13 mouse cellular contexts compared by ENCODE assay signal in the genomic region with DNA sequence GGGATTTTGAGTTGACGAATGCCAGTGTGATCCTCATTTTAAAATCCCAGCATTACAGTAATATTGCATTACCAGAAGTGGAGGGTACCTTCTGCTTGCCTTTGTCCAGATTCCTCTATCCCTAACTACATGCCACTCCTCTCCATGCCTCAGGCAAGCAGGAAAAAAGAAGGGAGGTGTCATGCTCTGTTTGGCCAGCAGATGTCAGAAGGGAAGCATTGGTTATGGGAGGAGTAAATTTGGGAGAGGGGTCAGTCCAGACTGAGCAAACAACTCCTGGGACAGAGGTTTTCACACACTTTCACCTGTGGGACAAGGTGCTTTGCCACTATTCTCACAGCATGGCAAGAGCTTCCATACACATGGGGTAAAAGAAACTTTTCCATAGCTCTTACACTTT. TPM values are rescaled to one million over a fixed set of nuclear protein-coding genes. Genes with fewer than 3 reads are reported as not detected.
DNase-seq lines count a peak whose midpoint lies in the region; ATAC-seq and TF ChIP-seq lines count a peak whose summit lies in the region.
"Not testable (repeated sequence)": the region's sequence is repeated elsewhere in the genome, so short reads cannot be mapped to it uniquely, and the experiment has no call there.
"Had no signal": no experiment of that assay in that cellular context is flagged by ENCODE, and none has a peak within 500 bp of the region (broad histone marks: within the 10 kb centered on the region; RNA-seq: fewer than 3 reads in every experiment).

No protein-coding gene starts in this region.

- peak in 1 of 2 experiments; percentile 52; a peak in 3 of 4 replicates for TF ChIP-seq CTCF in CH12.LX (conservative IDR thresholded peaks at IDR 0.05 in 1 of 2, IDR thresholded peaks at IDR 0.05 in 1 of 2; ENCODE audit: low read depth in 2 of 2, low read length in 2 of 2)
- peak; percentile 43 for TF ChIP-seq CTCF in heart, adult 2 months (IDR thresholded peaks at IDR 0.05)

- dilution Hi-C loops in CH12.LX (cut with MboI; ENCODE audit: extremely low pct_ligation_motif_present, extremely low pct_unique_long_range_greater_than_20kb, low sequenced_read_pairs) = not testable (repeated sequence)

- not testable (repeated sequence) for DNase-seq in CH12.LX (ENCODE audit: extremely low read depth); heart, adult 2 months
- peak; percentile 34 to 65 for DNase-seq in adrenal gland, adult (ENCODE audit: inconsistent age in 2 of 2, low spot score in 1 of 2)
- DNase-seq in embryo, embryonic 10.5 days (ENCODE audit: low spot score) = peak; percentile 53
- DNase-seq in kidney, adult 9 months = peak; percentile 7
- peak; percentile 5 for DNase-seq in liver
- DNase-seq in retina, embryonic 14.5 days (ENCODE audit: low spot score) = peak; percentile 50

- not testable (repeated sequence) for H3K27me3 ChIP-seq in CH12.LX (replicated peaks); heart, adult 2 months (ENCODE audit: control insufficient read depth, insufficient read depth, low read length)

- not testable (repeated sequence) for TF ChIP-seq POLR2A in CH12.LX (IDR thresholded peaks at IDR 0.05; ENCODE audit: low read depth, low read length); heart, adult 2 months (IDR thresholded peaks at IDR 0.05; ENCODE audit: insufficient read depth, low read depth, low read length)

- not testable (repeated sequence) for TF ChIP-seq EP300 in CH12.LX (IDR thresholded peaks at IDR 0.05; ENCODE audit: low read length); heart, adult 2 months (IDR thresholded peaks at IDR 0.05; ENCODE audit: insufficient read depth, low read depth, low read length)

- H3K9me3 ChIP-seq in CH12.LX (replicated peaks; ENCODE audit: low read length) = not testable (repeated sequence)

- 27% methylated on average over 1 of the region's 1 CpGs for WGBS in heart, adult 2 months

- peak; percentile 39; the same call in 1 of the 2 replicates for ATAC-seq in megakaryocyte progenitor cell, adult 5-6 weeks (replicated peaks; ENCODE audit: poor library complexity)

- peak; percentile 17 for TF ChIP-seq RAD21 in CH12.LX (IDR thresholded peaks at IDR 0.05; ENCODE audit: low read depth, low read length)

- not testable (repeated sequence) for H3K9ac ChIP-seq in CH12.LX (ENCODE audit: insufficient read depth, low read depth); heart, adult 2 months (ENCODE audit: low read depth, low read length)

- not testable (repeated sequence) for H3K27ac ChIP-seq in CH12.LX (ENCODE audit: insufficient read depth, low read depth); heart, adult 2 months

- intact Hi-C loops in heart, adult 2 months (cut with DNase I) = not testable (repeated sequence)

- not testable (repeated sequence) for H3K79me2 ChIP-seq in CH12.LX (replicated peaks; ENCODE audit: control insufficient read depth, extremely low read depth, insufficient read depth, poor library complexity, severe bottlenecking); heart, adult 2 months (replicated peaks; ENCODE audit: control insufficient read depth, insufficient read depth, low read length)

- H3K4me3 ChIP-seq in CH12.LX (replicated peaks in 1 of 3; ENCODE audit: low read depth in 2 of 3, low read length in 2 of 3, poor library complexity in 1 of 3); heart, adult 2 months: not testable (repeated sequence)

- H3K36me3 ChIP-seq in CH12.LX (replicated peaks in 1 of 2; ENCODE audit: control insufficient read depth in 1 of 2, insufficient read depth in 1 of 2, low read length in 1 of 2); heart, adult 2 months (ENCODE audit: control insufficient read depth, insufficient read depth, low read length): not testable (repeated sequence)

- in situ Hi-C loops in CH12.LX (cut with MboI; ENCODE audit: low pct_ligation_motif_present, low pct_unique_long_range_greater_than_20kb, low sequenced_read_pairs) = not testable (repeated sequence)

- not testable (repeated sequence) for H3K4me1 ChIP-seq in CH12.LX (ENCODE audit: control insufficient read depth in 1 of 2, insufficient read depth in 2 of 2); heart, adult 2 months (ENCODE audit: control insufficient read depth, insufficient read depth, low read length)

- H3K4me2 ChIP-seq in CH12.LX (ENCODE audit: insufficient read depth, low read depth, poor library complexity, severe bottlenecking) = not testable (repeated sequence)

TF ChIP-seq in CH12.LX, 34 proteins besides CTCF, POLR2A, EP300 and RAD21:
- peak; percentile 11; the same call in 1 of the 2 replicates for TF ChIP-seq SMC3 (IDR thresholded peaks at IDR 0.05; ENCODE audit: low read depth, low read length)
TF ChIP-seq in CH12.LX: peak in this region for 1; not testable (repeated sequence) for 33.

RNA-seq across cellular contexts. Expression of a gene that starts 4.8 kb away (rescaled TPM):
- total RNA-seq in CH12.LX (2012; rRNA removed) = not detected in 2 replicates
- total RNA-seq in CH12.LX (2014; rRNA removed) = not detected in 2 replicates
- polyA plus RNA-seq in CH12.LX (2012; ENCODE audit: insufficient read length, low read depth) = not detected in 2 replicates
- total RNA-seq in heart, adult 2 months (2021) = not detected
- not detected in 2 replicates for polyA plus RNA-seq in heart, adult 2 months (2012; rRNA removed)
- total RNA-seq in megakaryocyte progenitor cell, adult 5-6 weeks (2015) = not detected in 2 replicates
- total RNA-seq in megakaryocyte progenitor cell, adult 5-6 weeks (2017) = not detected in 2 replicates
- total RNA-seq: granulocyte monocyte progenitor cell, adult 5-6 weeks; heart, postnatal 36 days; layer of hippocampus, postnatal 14 days had no signal
- polyA plus RNA-seq: limb, embryonic 13.5 days; myocyte had no signal

RNA-seq across cellular contexts. Expression of a gene that starts 15.6 kb away (rescaled TPM):
- total RNA-seq in CH12.LX (2012; rRNA removed) = not detected in 2 replicates
- total RNA-seq in CH12.LX (2014; rRNA removed) = not detected in 2 replicates
- not detected in 2 replicates for polyA plus RNA-seq in CH12.LX (2012; ENCODE audit: insufficient read length, low read depth)
- not detected for total RNA-seq in heart, adult 2 months (2021)
- polyA plus RNA-seq in heart, adult 2 months (2012; rRNA removed) = not detected in 2 replicates
- total RNA-seq in megakaryocyte progenitor cell, adult 5-6 weeks (2015) = not detected in 2 replicates
- 0.79 TPM in 1 of 2 replicates, not detected in the other for total RNA-seq in megakaryocyte progenitor cell, adult 5-6 weeks (2017)
- total RNA-seq: granulocyte monocyte progenitor cell, adult 5-6 weeks; heart, postnatal 36 days; layer of hippocampus, postnatal 14 days had no signal
- polyA plus RNA-seq: limb, embryonic 13.5 days; myocyte had no signal

RNA-seq across cellular contexts. Expression of a gene that starts 18.3 kb away (rescaled TPM):
- not detected in 2 replicates for total RNA-seq in CH12.LX (2012; rRNA removed)
- not detected in 2 replicates for total RNA-seq in CH12.LX (2014; rRNA removed)
- polyA plus RNA-seq in CH12.LX (2012; ENCODE audit: insufficient read length, low read depth) = not detected in 2 replicates
- total RNA-seq in heart, adult 2 months (2021) = not detected
- polyA plus RNA-seq in heart, adult 2 months (2012; rRNA removed) = not detected in 2 replicates
- total RNA-seq in megakaryocyte progenitor cell, adult 5-6 weeks (2015) = not detected in 2 replicates
- total RNA-seq in megakaryocyte progenitor cell, adult 5-6 weeks (2017) = not detected in 2 replicates
- total RNA-seq: granulocyte monocyte progenitor cell, adult 5-6 weeks; heart, postnatal 36 days; layer of hippocampus, postnatal 14 days had no signal
- polyA plus RNA-seq: limb, embryonic 13.5 days; myocyte had no signal
